Comparison of ENCODE assay signal across 9 mouse cellular contexts in the genomic region with DNA sequence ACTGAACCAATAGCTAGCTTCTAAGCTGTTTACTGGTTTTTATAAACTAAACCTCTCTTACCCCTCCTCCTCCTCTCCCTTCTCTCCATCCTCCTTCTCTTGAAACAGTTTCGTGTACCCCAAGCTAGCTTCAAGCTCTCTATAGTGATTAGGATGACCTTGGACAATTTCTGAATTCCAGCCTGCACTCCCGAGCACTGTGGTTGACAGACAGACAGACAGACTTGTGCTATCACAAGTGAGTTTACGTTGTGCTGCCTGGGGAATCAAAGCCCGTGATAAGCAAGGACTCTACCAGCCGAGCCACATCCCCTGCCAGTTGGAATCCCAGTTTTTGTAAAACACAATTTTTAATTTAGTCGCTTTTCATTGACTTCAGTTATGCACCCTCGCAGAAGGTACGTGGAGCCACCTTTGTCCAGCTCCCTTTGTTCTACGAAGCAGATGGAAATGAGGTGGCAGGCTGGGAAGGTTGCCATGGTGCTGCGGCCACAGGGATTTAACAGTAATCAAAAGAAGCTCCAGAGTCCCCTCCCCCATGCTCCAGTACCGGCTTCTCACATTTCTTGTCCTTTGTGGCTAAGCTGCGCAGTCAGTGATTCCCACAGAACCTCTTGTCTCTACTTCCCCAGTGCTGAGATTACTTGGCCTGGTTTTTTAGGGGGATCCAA. TPM values are rescaled to one million over a fixed set of nuclear protein-coding genes. Genes with fewer than 3 reads are reported as not detected.
DNase-seq lines count a peak whose midpoint lies in the region; ATAC-seq lines count a peak whose summit lies in the region.
"Had no signal": no experiment of that assay in that cellular context is flagged by ENCODE, and none has a peak within 500 bp of the region (broad histone marks: within the 10 kb centered on the region; RNA-seq: fewer than 3 reads in every experiment).

No protein-coding gene starts in this region.

- 1% methylated on average over 12 of the region's 12 CpGs for WGBS in forebrain, embryonic 14.5 days
- WGBS in midbrain, embryonic 13.5 days = 2% methylated on average over 12 of the region's 12 CpGs

- H3K4me1 ChIP-seq in forebrain, embryonic 14.5 days (ENCODE audit: control insufficient read depth, insufficient read depth, low read length) = peaks cover 38% of the 10 kb centered on the region
- peaks cover 69% of the 10 kb centered on the region for H3K4me1 ChIP-seq in midbrain, embryonic 13.5 days (replicated peaks)

- no peaks in the 10 kb centered on the region for H3K36me3 ChIP-seq in forebrain, embryonic 14.5 days (ENCODE audit: control insufficient read depth, insufficient read depth, low read length)
- H3K36me3 ChIP-seq in midbrain, embryonic 13.5 days = no peaks in the 10 kb centered on the region
- H3K36me3 ChIP-seq: liver, embryonic 13.5 days had no signal

- DNase-seq in left cerebral cortex, adult 18-20 months (ENCODE audit: low spot score in 2 of 2) = peak; percentile 59 to 60
- DNase-seq in left cerebral cortex, adult 11 months (ENCODE audit: low spot score) = no peak
- peak; percentile 97 for DNase-seq in forebrain, embryonic 14.5 days (ENCODE audit: low spot score)
- DNase-seq in kidney, postnatal 36 days = peak; percentile 24 to 54
- peak; percentile 81 for DNase-seq in testis, postnatal 10 days (ENCODE audit: low spot score)
- no peak for DNase-seq in spleen, adult 12 weeks (ENCODE audit: low spot score)
- DNase-seq: liver, embryonic 13.5 days had no signal

- 0 out of 2 replicates have a peak overlapping the region, but pooled peaks have one; percentile 1 for H3K4me3 ChIP-seq in forebrain, embryonic 14.5 days (ENCODE audit: low read depth, low read length)
- H3K4me3 ChIP-seq in midbrain, embryonic 13.5 days (replicated peaks) = peak overlapping the region; percentile 12
- H3K4me3 ChIP-seq: liver, embryonic 13.5 days had no signal

- H3K9me3 ChIP-seq in forebrain, embryonic 14.5 days (replicated peaks; ENCODE audit: control insufficient read depth, low read length) = no peaks in the 10 kb centered on the region; the same call in 1 of the 2 replicates
- H3K9me3 ChIP-seq in midbrain, embryonic 13.5 days = peaks cover 2% of the 10 kb centered on the region
- H3K9me3 ChIP-seq: liver, embryonic 13.5 days had no signal

- peak; percentile 72; the same call in 1 of the 2 replicates for ATAC-seq in cerebellum, adult (ENCODE audit: insufficient number of reproducible peaks, low FRiP score, low TSS enrichment)
- peak; percentile 87 for ATAC-seq in forebrain, embryonic 14.5 days
- ATAC-seq in midbrain, embryonic 13.5 days = peak; percentile 88

- H3K4me2 ChIP-seq in forebrain, embryonic 14.5 days (ENCODE audit: low read length) = peak overlapping the region; percentile 37
- H3K4me2 ChIP-seq in midbrain, embryonic 13.5 days (replicated peaks) = peak overlapping the region; percentile 58

- no peaks in the 10 kb centered on the region for H3K27me3 ChIP-seq in forebrain, embryonic 14.5 days (replicated peaks; ENCODE audit: control insufficient read depth, insufficient read depth, low read length)
- no peaks in the 10 kb centered on the region for H3K27me3 ChIP-seq in midbrain, embryonic 13.5 days

- peak overlapping the region; percentile 56 for H3K9ac ChIP-seq in forebrain, embryonic 14.5 days (ENCODE audit: low read length)
- H3K9ac ChIP-seq in midbrain, embryonic 13.5 days (replicated peaks) = peak overlapping the region; percentile 72
- H3K9ac ChIP-seq: liver, embryonic 13.5 days had no signal

- H3K27ac ChIP-seq in forebrain, embryonic 14.5 days (ENCODE audit: low read depth, low read length) = peak overlapping the region; percentile 97
- H3K27ac ChIP-seq in midbrain, embryonic 13.5 days = peak overlapping the region; percentile 99
- H3K27ac ChIP-seq: liver, embryonic 13.5 days had no signal

RNA-seq across cellular contexts. Expression of a gene that starts 15.3 kb away (rescaled TPM):
- 100 to 1,000 TPM; 874 to 893 TPM for total RNA-seq in left cerebral cortex, adult 18-20 months (2021)
- 18,182 and 18,289 TPM in 2 replicates for polyA plus RNA-seq in forebrain, embryonic 14.5 days (2014; fragmentation: Nextera tagmentation; extraction: Ambion mirVana)
- 15,883 and 15,999 TPM in 2 replicates for polyA plus RNA-seq in midbrain, embryonic 13.5 days (2015; fragmentation: Nextera tagmentation; extraction: Ambion mirVana)

RNA-seq across cellular contexts. Expression of a gene that starts 15.5 kb away (rescaled TPM):
- not detected for total RNA-seq in left cerebral cortex, adult 18-20 months (2021)
- polyA plus RNA-seq in forebrain, embryonic 14.5 days (2014; fragmentation: Nextera tagmentation; extraction: Ambion mirVana) = not detected in 2 replicates
- not detected in 2 replicates for polyA plus RNA-seq in midbrain, embryonic 13.5 days (2015; fragmentation: Nextera tagmentation; extraction: Ambion mirVana)
- polyA plus RNA-seq: liver, embryonic 13.5 days had no signal

RNA-seq across cellular contexts. Expression of a gene that starts 34.5 kb away (rescaled TPM):
- total RNA-seq in left cerebral cortex, adult 18-20 months (2021) = 100 to 1,000 TPM; 584 to 602 TPM
- 1,499 and 1,719 TPM in 2 replicates for polyA plus RNA-seq in forebrain, embryonic 14.5 days (2014; fragmentation: Nextera tagmentation; extraction: Ambion mirVana)
- 1,161 and 1,231 TPM in 2 replicates for polyA plus RNA-seq in midbrain, embryonic 13.5 days (2015; fragmentation: Nextera tagmentation; extraction: Ambion mirVana)

RNA-seq across cellular contexts. Expression of a gene that starts 50.8 kb away (rescaled TPM):
- total RNA-seq in left cerebral cortex, adult 18-20 months (2021) = 10 to 100 TPM; 12.9 to 17.9 TPM
- 10.9 TPM in 2 replicates for polyA plus RNA-seq in forebrain, embryonic 14.5 days (2014; fragmentation: Nextera tagmentation; extraction: Ambion mirVana)
- polyA plus RNA-seq in midbrain, embryonic 13.5 days (2015; fragmentation: Nextera tagmentation; extraction: Ambion mirVana) = 40.7 and 50.1 TPM in 2 replicates

Comparison
In these comparisons a context has a peak if more than half of its experiments do, and no peak if none do; other contexts are left out.
1. DNase-seq: peak in left cerebral cortex, adult 18-20 months (2 of 2), forebrain, embryonic 14.5 days (single experiment), kidney, postnatal 36 days (2 of 2) and testis, postnatal 10 days (single experiment); none in left cerebral cortex, adult 11 months (single experiment) and spleen, adult 12 weeks (single experiment).
2. Peak in every context shown above with its lines, with median percentiles within 50 percentile points of each other: ATAC-seq.